Mouse (Mus musculus) olfactory bulb, adult 2 months (tissue): ENCODE results near the gene Cops3.

ENCODE experiments used
- CTCF ChIP-seq: fragments of 200-500 bp; IDR thresholded peaks from 2 replicates; pipeline ENCODE4 v1.5.1; 2012; ENCODE audit warnings: low read depth, mild to moderate bottlenecking, low read length, moderate library complexity; ENCODE audit not compliant: insufficient read depth
- POLR2A ChIP-seq: fragments of 200-500 bp; IDR thresholded peaks from 2 replicates; pipeline ENCODE4 v1.6.1; 2012; ENCODE audit warnings: mild to moderate bottlenecking, low read depth, low read length, moderate library complexity; ENCODE audit not compliant: insufficient read depth

GRCm38 (mm10) chr11:59813276-59813675, 26.4 kb downstream of the Cops3 start:
- TF ChIP-seq POLR2A, result no peak
- no peak for TF ChIP-seq CTCF
